Mouse (Mus musculus): ENCODE results near the gene Pabpc4. TPM values are rescaled to one million over a fixed set of nuclear protein-coding genes. Genes with fewer than 3 reads are reported as not detected.

The Pabpc4 gene
- polyA plus RNA-seq, 1 experiment from 2014 or later = 32.9 TPM

DNA sequence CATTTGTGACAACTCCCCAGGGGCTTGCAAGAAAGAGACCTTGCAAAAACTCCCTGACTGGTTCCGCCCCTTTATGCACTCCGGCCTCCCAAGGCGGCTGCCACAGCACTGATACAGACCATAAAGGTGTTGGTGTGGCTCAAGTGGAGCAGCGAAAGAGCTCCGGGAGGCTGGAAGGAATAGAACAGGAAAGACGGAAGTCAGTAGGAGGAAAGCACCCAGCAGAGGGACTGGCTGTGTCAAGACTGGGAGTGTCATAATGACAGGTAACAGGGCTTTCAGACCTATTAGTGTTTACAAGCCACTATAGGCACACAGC is 81.3 kb downstream of the Pabpc4 start:
- H3K27ac ChIP-seq = no peak overlapping the region
- no peaks in the 10 kb centered on the region for H3K9me3 ChIP-seq (ENCODE audit: control insufficient read depth, low read length)
- peaks cover 18% of the 10 kb centered on the region for H3K36me3 ChIP-seq (replicated peaks; ENCODE audit: control insufficient read depth, insufficient read depth)
- H3K4me1 ChIP-seq (replicated peaks; ENCODE audit: control insufficient read depth, insufficient read depth, low read length) = peaks cover 10% of the 10 kb centered on the region; the same call in 1 of the 2 replicates
- H3K4me2 ChIP-seq (replicated peaks) = peak overlapping the region; percentile 84
- DNase-seq (ENCODE audit: low spot score) (no peak), ATAC-seq (ENCODE audit: low FRiP score) (no peak; the same call in 1 of the 2 replicates)
- peak overlapping the region; percentile 45 for H3K4me3 ChIP-seq (replicated peaks; ENCODE audit: low read length)
- no peak overlapping the region for H3K9ac ChIP-seq
- peaks cover 41% of the 10 kb centered on the region for H3K27me3 ChIP-seq (ENCODE audit: control insufficient read depth, insufficient read depth, low read length)
- 13% methylated on average over 6 of the region's 6 CpGs for WGBS

Other genes with a start within 250 kb of the Pabpc4 start
- 19.8 and 24.6 TPM in 2 replicates for gene Trit1, start 245.8 kb upstream of the Pabpc4 start, polyA plus RNA-seq (2014; fragmentation: Nextera tagmentation; extraction: Ambion mirVana)
- 0.42 and 0.59 TPM in 2 replicates for gene Bmp8b, start 157.2 kb upstream of the Pabpc4 start, polyA plus RNA-seq (2014; fragmentation: Nextera tagmentation; extraction: Ambion mirVana)
- 0.65 and 1.1 TPM in 2 replicates for gene Oxct2b, start 146.1 kb upstream of the Pabpc4 start, polyA plus RNA-seq (2014; fragmentation: Nextera tagmentation; extraction: Ambion mirVana)
- 50.2 and 54.9 TPM in 2 replicates for gene Ppie, start 122.4 kb upstream of the Pabpc4 start, polyA plus RNA-seq (2014; fragmentation: Nextera tagmentation; extraction: Ambion mirVana)
- 34.0 and 52.6 TPM in 2 replicates for gene Hpcal4, start 79.1 kb upstream of the Pabpc4 start, polyA plus RNA-seq (2014; fragmentation: Nextera tagmentation; extraction: Ambion mirVana)
- 0.17 TPM in 1 of 2 replicates, not detected in the other for gene Nt5c1a, start 60.8 kb upstream of the Pabpc4 start, polyA plus RNA-seq (2014; fragmentation: Nextera tagmentation; extraction: Ambion mirVana)
- 6.8 and 8.2 TPM in 2 replicates for gene Heyl, start 28.8 kb upstream of the Pabpc4 start, polyA plus RNA-seq (2014; fragmentation: Nextera tagmentation; extraction: Ambion mirVana)
- 0.15 TPM in 1 of 2 replicates, not detected in the other for gene Oxct2a, start 61.3 kb downstream of the Pabpc4 start, polyA plus RNA-seq (2014; fragmentation: Nextera tagmentation; extraction: Ambion mirVana)
- 0.25 and 0.34 TPM in 2 replicates for gene Bmp8a, start 80.9 kb downstream of the Pabpc4 start, polyA plus RNA-seq (2014; fragmentation: Nextera tagmentation; extraction: Ambion mirVana)

Measured in hindbrain, embryonic 14.5 days (tissue).